Mouse (Mus musculus): ENCODE data around the gene Hccs. TPM values are rescaled to one million over a fixed set of nuclear protein-coding genes. Genes with fewer than 3 reads are reported as not detected.
"Not testable (repeated sequence)": the region's sequence is repeated elsewhere in the genome, so short reads cannot be mapped to it uniquely, and the experiment has no call there.

Hccs gene
- total RNA-seq (2017) = 31.9 and 34.8 TPM in 2 replicates

DNA sequence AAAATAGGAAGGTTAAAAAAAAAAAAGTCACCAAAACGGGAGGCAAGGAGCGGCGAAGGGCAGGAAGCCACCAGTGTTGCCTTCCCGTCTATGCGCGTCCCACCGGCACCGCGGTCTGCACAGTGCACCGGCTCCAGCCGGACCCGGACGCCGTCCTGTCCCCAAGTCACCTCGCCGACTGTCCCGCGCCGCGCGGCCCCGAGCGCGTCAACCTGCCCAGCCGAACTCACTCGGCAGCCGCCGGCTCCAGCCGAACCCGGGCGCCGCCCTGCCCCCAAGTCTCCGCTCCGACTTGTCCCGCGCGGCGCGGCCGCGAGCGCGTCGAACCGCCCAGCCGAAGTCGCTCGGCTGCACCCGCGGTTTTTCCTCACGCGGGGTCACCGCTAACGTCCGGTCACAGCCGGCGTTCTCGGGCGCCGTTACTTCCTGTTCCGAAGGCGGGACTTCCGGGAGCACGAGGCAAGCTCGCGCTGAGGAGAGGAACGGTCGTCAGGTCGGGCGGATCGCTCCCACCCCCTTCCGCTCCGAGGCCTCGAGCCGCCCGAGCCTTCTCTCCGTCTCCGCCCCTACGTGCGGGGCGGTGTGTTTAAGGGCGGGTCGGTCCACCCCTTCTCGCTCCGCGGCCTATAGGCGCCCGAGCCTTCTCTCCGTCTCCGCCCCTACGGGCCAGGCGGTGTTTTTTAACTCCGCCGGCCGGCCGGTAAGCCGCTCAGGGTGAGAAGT is at the start of gene Hccs:
TSS of gene Hccs (minus strand) at position 428 of the 723 bp plus-strand sequence.
- ATAC-seq (replicated peaks in 1 of 2; ENCODE audit: insufficient read depth in 1 of 2, low FRiP score in 2 of 2, low TSS enrichment in 1 of 2, low read depth in 1 of 2, poor library complexity in 2 of 2, severe bottlenecking in 2 of 2) = peak; percentile 99

DNA sequence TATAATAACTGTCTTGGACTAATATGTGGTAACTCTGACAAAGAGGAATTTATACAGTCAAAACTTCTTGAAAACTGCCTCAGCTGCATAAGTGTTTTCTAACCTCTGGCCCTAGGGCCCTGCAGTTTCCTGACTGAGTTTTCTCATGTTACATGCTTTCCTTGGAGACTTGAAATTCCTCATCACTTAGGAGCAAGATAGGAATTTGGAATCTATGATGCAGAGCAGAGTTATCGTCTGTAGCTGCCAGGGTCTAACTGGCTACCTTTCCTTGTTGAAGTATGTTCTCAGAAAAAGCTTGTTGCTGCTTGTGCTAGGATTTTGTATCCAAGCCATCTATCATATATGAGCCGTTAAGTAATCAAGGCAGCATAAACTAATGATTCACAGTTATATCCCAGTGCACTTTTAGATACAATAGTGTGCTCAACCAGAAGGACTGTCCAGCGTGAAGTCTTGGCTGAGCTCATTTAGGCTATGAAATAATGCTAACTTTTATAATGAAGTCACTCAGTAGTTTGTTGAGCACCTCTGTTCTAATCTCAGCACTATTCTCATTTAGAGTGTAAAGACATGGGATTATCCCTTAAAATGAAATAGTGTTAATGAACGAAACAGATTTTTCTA is 37.1 kb upstream of the Hccs start:
- no peak for ATAC-seq (replicated peaks in 1 of 2; ENCODE audit: insufficient read depth in 1 of 2, low FRiP score in 2 of 2, low TSS enrichment in 1 of 2, low read depth in 1 of 2, poor library complexity in 2 of 2, severe bottlenecking in 2 of 2)

DNA sequence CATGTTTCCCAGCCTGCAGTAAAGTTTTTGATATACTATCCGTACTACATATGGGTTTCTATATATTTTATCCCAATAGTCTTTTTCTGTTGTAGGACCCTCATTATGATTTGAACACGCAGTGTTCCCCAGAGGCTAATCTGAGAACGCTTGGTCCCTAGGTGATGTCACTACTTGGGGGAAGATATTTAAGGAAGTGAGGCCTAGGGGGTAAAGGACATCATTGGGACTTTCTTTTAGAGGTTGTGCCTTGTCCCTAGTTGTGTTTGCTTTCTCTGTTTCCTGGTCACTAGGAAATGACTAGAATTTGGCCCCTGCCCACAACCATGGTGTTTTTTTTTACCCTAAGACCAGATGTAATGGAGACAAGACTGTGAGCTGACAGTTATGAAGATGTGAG is 18.0 kb upstream of the Hccs start:
- ATAC-seq (replicated peaks in 1 of 2; ENCODE audit: insufficient read depth in 1 of 2, low FRiP score in 2 of 2, low TSS enrichment in 1 of 2, low read depth in 1 of 2, poor library complexity in 2 of 2, severe bottlenecking in 2 of 2) = no peak

DNA sequence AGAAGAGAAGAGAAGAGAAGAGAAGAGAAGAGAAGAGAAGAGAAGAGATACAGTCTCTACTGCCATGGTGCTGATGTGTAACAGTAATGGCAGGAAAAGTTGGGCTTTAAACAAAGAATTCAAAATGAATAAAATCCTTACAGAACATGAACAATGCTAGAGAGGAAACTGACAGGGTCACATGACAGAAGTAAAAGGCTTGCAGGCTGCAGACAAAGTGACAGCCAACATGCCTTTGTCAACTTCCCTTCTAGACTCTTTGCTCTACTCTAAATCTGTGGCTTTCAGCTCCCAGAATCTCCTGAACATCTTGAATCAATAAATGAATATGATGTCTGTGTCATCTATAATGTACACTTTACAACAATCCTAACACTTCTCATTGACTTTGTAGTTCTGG is 17.4 kb upstream of the Hccs start:
- ATAC-seq (replicated peaks in 1 of 2; ENCODE audit: insufficient read depth in 1 of 2, low FRiP score in 2 of 2, low TSS enrichment in 1 of 2, low read depth in 1 of 2, poor library complexity in 2 of 2, severe bottlenecking in 2 of 2) = 0 out of 4 replicates have a peak, but pooled peaks of 1 of the 2 experiments have one; percentile 17

DNA sequence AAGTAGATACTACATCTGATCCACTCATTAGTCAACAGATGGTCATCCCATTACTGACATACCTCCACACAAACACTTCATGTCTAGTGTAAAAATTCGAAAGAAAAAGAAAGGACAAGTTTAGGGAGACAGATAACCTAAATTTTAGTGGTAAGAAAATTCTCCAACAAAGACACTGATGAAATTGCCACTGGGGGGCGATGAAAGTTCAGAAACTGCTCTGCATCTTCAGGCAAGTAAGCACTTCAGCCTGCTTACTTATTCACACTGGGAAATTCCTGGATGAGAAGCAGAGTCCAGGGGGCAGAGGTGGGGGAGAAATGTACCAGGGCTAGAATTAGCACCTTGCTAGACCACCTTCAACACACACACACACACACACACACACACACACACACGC is 12.1 kb upstream of the Hccs start:
- ATAC-seq (replicated peaks in 1 of 2; ENCODE audit: insufficient read depth in 1 of 2, low FRiP score in 2 of 2, low TSS enrichment in 1 of 2, low read depth in 1 of 2, poor library complexity in 2 of 2, severe bottlenecking in 2 of 2) = no peak

GRCm38 (mm10) chrX:169325929-169326595 is 5.9 kb upstream of the Hccs start:
- peak; percentile 71 to 78 for ATAC-seq (replicated peaks in 1 of 2; ENCODE audit: insufficient read depth in 1 of 2, low FRiP score in 2 of 2, low TSS enrichment in 1 of 2, low read depth in 1 of 2, poor library complexity in 2 of 2, severe bottlenecking in 2 of 2)

DNA sequence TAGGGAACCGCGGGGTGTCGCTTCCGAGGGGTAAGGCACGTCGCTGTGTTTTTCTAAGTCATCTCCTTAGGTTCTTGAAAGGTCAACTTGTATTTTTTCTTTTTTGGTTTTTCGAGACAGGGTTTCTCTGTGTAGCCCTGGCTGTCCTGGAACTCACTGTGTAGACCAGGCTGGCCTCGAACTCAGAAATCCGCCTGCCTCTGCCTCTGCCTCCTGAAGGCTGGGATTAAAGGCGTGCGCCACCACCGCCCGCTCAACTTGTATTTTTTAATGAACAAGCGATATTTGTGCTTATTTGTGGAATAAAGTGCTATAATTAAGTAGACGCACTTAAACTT is 465 bp upstream of the Hccs start:
- ATAC-seq (replicated peaks in 1 of 2; ENCODE audit: insufficient read depth in 1 of 2, low FRiP score in 2 of 2, low TSS enrichment in 1 of 2, low read depth in 1 of 2, poor library complexity in 2 of 2, severe bottlenecking in 2 of 2) = not testable (repeated sequence)

DNA sequence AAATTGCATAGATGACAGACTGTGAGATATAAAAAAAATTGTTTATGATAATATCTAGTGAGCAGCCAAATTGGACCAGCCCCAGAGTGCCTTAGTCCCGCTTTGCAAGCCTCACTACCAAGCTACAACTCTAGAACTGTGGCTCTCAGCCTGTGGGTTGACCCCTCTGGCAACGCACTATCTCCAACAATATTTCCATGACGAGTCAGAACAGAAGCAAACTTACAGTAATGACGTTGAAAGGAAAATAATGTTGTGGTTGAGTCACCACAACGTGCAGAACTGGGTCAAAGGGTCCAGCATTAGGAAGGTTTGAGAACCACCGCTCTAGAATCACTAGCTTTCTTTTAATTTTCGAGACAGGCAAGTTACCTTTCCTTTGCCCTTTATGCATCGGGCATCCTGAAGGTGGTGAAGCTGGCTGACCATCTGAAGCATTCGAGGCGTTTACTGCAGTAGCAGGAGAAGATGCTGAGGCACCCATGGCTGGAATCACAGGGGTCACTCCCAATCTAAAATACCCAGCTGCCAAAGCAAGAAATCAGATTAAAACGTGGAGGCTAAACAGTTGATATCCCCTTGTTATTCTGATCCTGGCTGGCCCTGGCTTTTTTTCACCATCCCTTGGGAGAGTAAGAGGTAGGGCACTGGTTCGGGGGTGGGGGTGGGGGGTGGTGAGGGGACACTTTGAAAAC is 959 bp downstream of the Hccs start:
- peak; percentile 12 to 16; a peak in 1 of 4 replicates for ATAC-seq (replicated peaks in 1 of 2; ENCODE audit: insufficient read depth in 1 of 2, low FRiP score in 2 of 2, low TSS enrichment in 1 of 2, low read depth in 1 of 2, poor library complexity in 2 of 2, severe bottlenecking in 2 of 2)

- no peak for ATAC-seq (replicated peaks in 1 of 2; ENCODE audit: insufficient read depth in 1 of 2, low FRiP score in 2 of 2, low TSS enrichment in 1 of 2, low read depth in 1 of 2, poor library complexity in 2 of 2, severe bottlenecking in 2 of 2)
These were observed 11.6 kb downstream of the Hccs start for GRCm38 (mm10) chrX:169308559-169308958.

DNA sequence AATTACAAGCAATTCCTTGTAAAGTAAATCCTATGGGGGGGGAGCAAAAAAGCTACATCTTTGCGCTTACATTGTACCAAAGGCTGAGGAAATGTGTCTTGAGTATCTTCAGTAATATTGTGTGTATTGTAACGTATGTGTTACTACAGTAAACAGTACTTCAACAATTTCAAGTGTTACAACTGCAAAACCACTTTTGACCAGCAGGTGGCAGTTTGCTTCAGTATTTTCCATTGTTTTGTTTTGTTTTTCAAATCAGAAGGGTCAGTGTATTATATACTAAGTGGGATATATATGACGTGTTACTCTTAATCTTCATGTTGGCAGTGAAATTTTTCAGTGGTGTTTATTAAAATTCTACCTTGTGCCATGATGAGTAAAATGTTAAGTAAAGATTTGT is 16.2 kb downstream of the Hccs start:
- ATAC-seq (replicated peaks in 1 of 2; ENCODE audit: insufficient read depth in 1 of 2, low FRiP score in 2 of 2, low TSS enrichment in 1 of 2, low read depth in 1 of 2, poor library complexity in 2 of 2, severe bottlenecking in 2 of 2) = no peak

GRCm38 (mm10) chrX:169302271-169303045 is 17.7 kb downstream of the Hccs start:
- no peak for ATAC-seq (replicated peaks in 1 of 2; ENCODE audit: insufficient read depth in 1 of 2, low FRiP score in 2 of 2, low TSS enrichment in 1 of 2, low read depth in 1 of 2, poor library complexity in 2 of 2, severe bottlenecking in 2 of 2)

DNA sequence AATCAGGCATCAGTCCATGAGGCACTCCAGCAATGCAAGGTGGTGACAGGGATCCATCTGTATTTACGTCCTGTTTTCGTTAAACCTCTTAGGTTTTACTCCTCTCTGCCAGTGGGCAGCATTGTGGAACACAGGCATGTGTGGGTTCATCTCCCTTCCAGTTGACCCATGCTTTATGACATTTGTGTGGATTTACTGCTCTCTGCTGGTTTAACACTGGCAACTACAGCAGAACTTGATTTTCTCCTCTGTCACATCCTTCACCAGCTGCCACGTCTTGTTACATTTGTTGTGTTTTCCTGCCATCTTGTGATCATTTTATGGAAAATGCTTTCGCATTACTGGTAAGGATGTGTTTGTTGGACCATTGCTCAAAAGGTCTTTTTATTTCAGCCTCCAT is 20.6 kb downstream of the Hccs start:
- peak; percentile 71 for ATAC-seq (replicated peaks in 1 of 2; ENCODE audit: insufficient read depth in 1 of 2, low FRiP score in 2 of 2, low TSS enrichment in 1 of 2, low read depth in 1 of 2, poor library complexity in 2 of 2, severe bottlenecking in 2 of 2)

DNA sequence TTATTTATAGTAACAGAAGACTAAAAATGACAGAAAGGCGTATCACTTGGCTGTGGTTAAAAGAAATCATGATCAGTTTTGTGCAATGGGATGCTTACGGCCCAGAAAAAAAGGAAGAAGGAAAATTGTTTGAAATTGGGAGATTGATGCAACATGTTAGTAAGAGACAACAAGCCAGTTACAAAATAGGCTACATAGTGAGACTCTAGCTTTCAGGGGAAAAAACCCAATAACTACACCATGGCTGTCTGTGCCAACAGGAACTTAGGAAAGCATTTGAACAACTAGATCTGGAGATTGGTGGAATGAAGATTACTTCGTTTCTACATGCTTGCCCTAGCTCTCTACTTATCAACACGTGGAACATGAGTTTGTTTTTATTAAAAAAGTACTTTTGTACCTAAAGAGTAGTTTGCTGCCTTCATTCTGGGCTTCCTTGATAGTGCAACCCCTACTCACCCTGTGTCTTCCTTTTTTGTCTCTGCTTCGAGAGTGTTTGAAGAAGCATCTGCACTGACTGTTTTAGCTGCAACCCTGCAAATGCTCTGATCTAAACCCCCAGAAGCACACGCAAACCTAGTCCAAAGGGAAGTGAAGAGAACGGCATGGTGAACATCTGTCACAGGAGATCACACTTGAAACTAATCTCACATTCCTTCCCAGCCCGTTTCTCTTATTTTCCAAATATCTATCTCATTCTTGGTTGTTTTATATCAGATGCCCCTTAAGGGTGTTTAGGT is 56.6 kb downstream of the Hccs start:
- peak in 1 of 2 experiments; percentile 62; a peak in 1 of 4 replicates for ATAC-seq (replicated peaks in 1 of 2; ENCODE audit: insufficient read depth in 1 of 2, low FRiP score in 2 of 2, low TSS enrichment in 1 of 2, low read depth in 1 of 2, poor library complexity in 2 of 2, severe bottlenecking in 2 of 2)

- ATAC-seq (replicated peaks in 1 of 2; ENCODE audit: insufficient read depth in 1 of 2, low FRiP score in 2 of 2, low TSS enrichment in 1 of 2, low read depth in 1 of 2, poor library complexity in 2 of 2, severe bottlenecking in 2 of 2) = no peak
These were observed 58.0 kb downstream of the Hccs start for GRCm38 (mm10) chrX:169262212-169262611.

- ATAC-seq (replicated peaks in 1 of 2; ENCODE audit: insufficient read depth in 1 of 2, low FRiP score in 2 of 2, low TSS enrichment in 1 of 2, low read depth in 1 of 2, poor library complexity in 2 of 2, severe bottlenecking in 2 of 2) = no peak
These were observed 59.1 kb downstream of the Hccs start for GRCm38 (mm10) chrX:169261034-169261433.

DNA sequence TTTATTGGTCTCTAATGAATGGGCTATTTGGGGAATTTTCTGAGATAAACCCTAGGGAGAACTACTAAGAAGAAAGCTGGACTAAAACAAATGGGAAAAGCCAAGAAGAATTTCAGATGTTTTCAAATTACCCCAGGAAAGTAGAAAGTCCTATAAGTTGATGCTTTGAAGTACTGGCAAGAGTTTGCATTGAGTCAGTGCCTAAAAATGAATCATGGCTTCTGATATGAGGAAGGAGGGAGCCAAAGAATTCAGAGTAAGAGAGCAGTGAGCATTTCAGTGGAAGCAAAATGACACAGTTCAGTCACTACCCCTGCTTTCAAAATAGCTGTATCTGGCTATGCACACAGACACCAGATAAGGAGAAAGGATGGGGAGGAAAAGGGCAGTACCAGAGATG is 63.4 kb downstream of the Hccs start:
- ATAC-seq (replicated peaks in 1 of 2; ENCODE audit: insufficient read depth in 1 of 2, low FRiP score in 2 of 2, low TSS enrichment in 1 of 2, low read depth in 1 of 2, poor library complexity in 2 of 2, severe bottlenecking in 2 of 2) = no peak

- no peak for ATAC-seq (replicated peaks in 1 of 2; ENCODE audit: insufficient read depth in 1 of 2, low FRiP score in 2 of 2, low TSS enrichment in 1 of 2, low read depth in 1 of 2, poor library complexity in 2 of 2, severe bottlenecking in 2 of 2)
These were observed 64.3 kb downstream of the Hccs start for GRCm38 (mm10) chrX:169255915-169256314.
